Mouse (Mus musculus) erythroblast, embryonic 14.5 days (primary cell): Measurements from ENCODE around the gene Ak9.

Experiments used
- GATA1 ChIP-seq: IDR thresholded peaks from 2 replicates; pipeline ENCODE4 v1.6.1; 2012; ENCODE audit warnings: low read length, inconsistent platforms, mixed read lengths
- TAL1 ChIP-seq: IDR thresholded peaks from 3 replicates; pipeline ENCODE4 v1.6.1; 2012; ENCODE audit warnings: low read length, inconsistent platforms, mixed read lengths

- TF ChIP-seq TAL1, result no peak
- TF ChIP-seq GATA1, result no peak
Measured at GRCm38 (mm10) chr10:41448216-41448615, 144.4 kb downstream of the Ak9 start.
